Mouse (Mus musculus) neural tube, embryonic 14.5 days (tissue): ENCODE data around the gene Tbc1d22b. TPM values are rescaled to one million over a fixed set of nuclear protein-coding genes. Genes with fewer than 3 reads are reported as not detected.
A peak's percentile ranks its signal among the peaks of the same experiment; 100 is the strongest.
"Not testable (repeated sequence)": the region's sequence is repeated elsewhere in the genome, so short reads cannot be mapped to it uniquely, and the experiment has no call there.

Experiments used
- ATAC-seq: fragments of 200-750 bp; cut with Nextera tagmentation; 2 replicates; pipeline ENCODE4 v1.8.0; 2017; ENCODE audit warnings: low read depth, mild to moderate bottlenecking, moderate TSS enrichment, moderate library complexity
- H3K27ac ChIP-seq: fragments of 300-500 bp; sonication (generic); 2 replicates; pipeline ENCODE4 v1.5.1; 2014; ENCODE audit warnings: low read depth, mild to moderate bottlenecking, control low read depth, low read length, moderate library complexity, mixed read lengths
- H3K27me3 ChIP-seq: fragments of 300-500 bp; sonication (generic); 2 replicates; pipeline ENCODE4 v1.6.1; 2014; ENCODE audit warnings: low read length; ENCODE audit not compliant: control insufficient read depth, insufficient read depth
- H3K36me3 ChIP-seq: fragments of 300-500 bp; sonication (generic); 2 replicates; pipeline ENCODE4 v1.6.1; 2014; ENCODE audit warnings: low read length, mixed read lengths; ENCODE audit not compliant: control insufficient read depth, insufficient read depth
- H3K4me1 ChIP-seq: fragments of 300-500 bp; sonication (generic); 2 replicates; pipeline ENCODE4 v1.6.1; 2014; ENCODE audit warnings: low read length; ENCODE audit not compliant: control insufficient read depth, insufficient read depth
- H3K4me2 ChIP-seq: fragments of 300-500 bp; sonication (generic); 2 replicates; pipeline ENCODE4 v1.6.1; 2014; ENCODE audit warnings: mild to moderate bottlenecking, low read depth, low read length, control low read depth
- H3K4me3 ChIP-seq: fragments of 300-500 bp; sonication (generic); 2 replicates; pipeline ENCODE4 v1.5.1; 2014; ENCODE audit warnings: low read depth, low read length, control low read depth, mixed read lengths
- H3K9ac ChIP-seq: fragments of 300-500 bp; sonication (generic); replicated peaks from 2 replicates; pipeline ENCODE4 v1.6.1; 2014; ENCODE audit warnings: low read depth, mild to moderate bottlenecking, control low read depth, low read length, mixed read lengths
- H3K9me3 ChIP-seq: fragments of 300-500 bp; sonication (generic); 2 replicates; pipeline ENCODE4 v1.6.1; 2016; ENCODE audit warnings: low read length; ENCODE audit not compliant: control insufficient read depth
- WGBS: fragments of 180-500 bp; shearing (Covaris S2); extraction: QIAGEN DNeasy Blood & Tissue Kit; methylation state at CpG from one replicate; pipeline ENCODE4 v1.1.7; 2014; 5-methylcytosine and 5-hydroxymethylcytosine counted together
- polyA plus RNA-seq: library from polyadenylated mRNA; unstranded; fragments of >200 nt; fragmentation: Nextera tagmentation; extraction: Ambion mirVana; gene quantifications from 2 replicates; pipeline ENCODE4 v1.2.1, GENCODE M21; 2014

The Tbc1d22b gene
- polyA plus RNA-seq, 1 experiment from 2014 or later: 26.5 TPM

- Histone ChIP-seq H3K4me2 (no peak overlapping the region), H3K27ac (no peak overlapping the region), H3K36me3 (peaks cover 17% of the 10 kb centered on the region), H3K9ac (no peak overlapping the region), H3K4me3 (no peak overlapping the region), H3K9me3 (no peaks in the 10 kb centered on the region), H3K27me3 (no peaks in the 10 kb centered on the region), H3K4me1 (no peaks in the 10 kb centered on the region)
- WGBS: 94% methylated on average over 14 of the region's 14 CpGs
- no peak for ATAC-seq
Observed at GRCm38 (mm10) chr17:29599051-29599450, 49.5 kb downstream of the Tbc1d22b start.

GRCm38 (mm10) chr17:29599537-29599936 lies 50.0 kb downstream of the Tbc1d22b start:
- no peak for ATAC-seq
- H3K4me3 ChIP-seq: no peak overlapping the region
- H3K9ac ChIP-seq: 0 out of 2 replicates have a peak overlapping the region, but pooled peaks have one; percentile 21
- no peak overlapping the region for H3K27ac ChIP-seq
- H3K4me1 ChIP-seq: no peaks in the 10 kb centered on the region
- H3K9me3 ChIP-seq: no peaks in the 10 kb centered on the region
- H3K27me3 ChIP-seq: no peaks in the 10 kb centered on the region
- 90% methylated on average over 8 of the region's 8 CpGs for WGBS
- H3K36me3 ChIP-seq: peaks cover 17% of the 10 kb centered on the region
- H3K4me2 ChIP-seq: no peak overlapping the region

DNA sequence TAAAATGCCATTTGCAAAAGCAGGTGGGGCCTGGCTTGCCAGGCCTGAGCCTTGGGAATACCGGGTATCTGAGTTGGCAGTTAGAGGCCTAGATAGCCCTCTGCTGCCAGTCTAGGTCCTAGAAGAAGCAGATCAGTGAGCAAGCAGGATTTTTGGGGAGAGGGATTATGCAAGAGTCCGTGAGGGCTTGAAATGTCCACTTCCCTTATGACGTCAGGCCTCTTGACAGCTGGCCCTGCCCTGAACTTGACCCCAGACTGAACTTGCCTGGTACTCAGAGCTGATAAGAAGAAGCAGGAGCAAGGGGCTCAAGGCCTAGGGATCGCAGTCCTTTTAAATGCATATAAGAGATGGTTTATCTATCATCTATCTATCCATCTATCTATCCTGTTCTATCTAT lies 51.8 kb downstream of the Tbc1d22b start:
- Histone ChIP-seq H3K9ac (no peak overlapping the region), H3K27ac (no peak overlapping the region), H3K4me3 (no peak overlapping the region), H3K36me3 (peaks cover 7% of the 10 kb centered on the region), H3K4me1 (no peaks in the 10 kb centered on the region), H3K9me3 (no peaks in the 10 kb centered on the region), H3K4me2 (no peak overlapping the region), H3K27me3 (no peaks in the 10 kb centered on the region)
- 77% methylated on average over 4 of the region's 4 CpGs for WGBS
- ATAC-seq: no peak

DNA sequence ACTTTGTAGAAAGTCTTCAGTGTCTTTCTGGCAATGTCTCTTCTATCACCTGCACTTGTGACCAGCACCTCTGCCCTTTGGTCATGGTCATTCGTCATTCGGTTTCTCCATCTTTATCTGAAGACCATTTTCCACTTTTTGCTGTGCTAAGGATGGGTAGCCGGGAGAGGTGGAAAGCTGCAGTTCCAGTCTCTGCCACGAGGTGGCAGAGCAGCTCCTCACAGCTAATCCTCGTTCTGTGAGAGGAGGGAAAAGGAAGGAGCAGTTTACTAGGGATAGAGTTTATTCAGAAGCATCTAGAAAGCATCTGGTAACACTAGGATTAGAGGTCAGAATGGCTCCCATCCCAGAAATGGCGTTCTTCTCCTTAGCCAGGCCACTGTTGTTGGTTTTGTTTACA lies 53.7 kb downstream of the Tbc1d22b start:
- peaks cover 7% of the 10 kb centered on the region for H3K36me3 ChIP-seq
- no peak overlapping the region for H3K27ac ChIP-seq
- 27% methylated on average over 6 of the region's 6 CpGs for WGBS
- no peaks in the 10 kb centered on the region for H3K4me1 ChIP-seq
- no peaks in the 10 kb centered on the region for H3K27me3 ChIP-seq
- no peak for ATAC-seq
- H3K9ac ChIP-seq: no peak overlapping the region
- H3K4me3 ChIP-seq: no peak overlapping the region
- no peak overlapping the region for H3K4me2 ChIP-seq
- no peaks in the 10 kb centered on the region for H3K9me3 ChIP-seq

GRCm38 (mm10) chr17:29613453-29613852 lies 63.9 kb downstream of the Tbc1d22b start:
- ATAC-seq, H3K27me3 ChIP-seq, H3K4me3 ChIP-seq, H3K27ac ChIP-seq, H3K36me3 ChIP-seq, H3K9ac ChIP-seq, H3K9me3 ChIP-seq, H3K4me2 ChIP-seq: not testable (repeated sequence)
- 88% methylated on average over 5 of the region's 5 CpGs for WGBS
- H3K4me1 ChIP-seq: peaks cover 19% of the 10 kb centered on the region

DNA sequence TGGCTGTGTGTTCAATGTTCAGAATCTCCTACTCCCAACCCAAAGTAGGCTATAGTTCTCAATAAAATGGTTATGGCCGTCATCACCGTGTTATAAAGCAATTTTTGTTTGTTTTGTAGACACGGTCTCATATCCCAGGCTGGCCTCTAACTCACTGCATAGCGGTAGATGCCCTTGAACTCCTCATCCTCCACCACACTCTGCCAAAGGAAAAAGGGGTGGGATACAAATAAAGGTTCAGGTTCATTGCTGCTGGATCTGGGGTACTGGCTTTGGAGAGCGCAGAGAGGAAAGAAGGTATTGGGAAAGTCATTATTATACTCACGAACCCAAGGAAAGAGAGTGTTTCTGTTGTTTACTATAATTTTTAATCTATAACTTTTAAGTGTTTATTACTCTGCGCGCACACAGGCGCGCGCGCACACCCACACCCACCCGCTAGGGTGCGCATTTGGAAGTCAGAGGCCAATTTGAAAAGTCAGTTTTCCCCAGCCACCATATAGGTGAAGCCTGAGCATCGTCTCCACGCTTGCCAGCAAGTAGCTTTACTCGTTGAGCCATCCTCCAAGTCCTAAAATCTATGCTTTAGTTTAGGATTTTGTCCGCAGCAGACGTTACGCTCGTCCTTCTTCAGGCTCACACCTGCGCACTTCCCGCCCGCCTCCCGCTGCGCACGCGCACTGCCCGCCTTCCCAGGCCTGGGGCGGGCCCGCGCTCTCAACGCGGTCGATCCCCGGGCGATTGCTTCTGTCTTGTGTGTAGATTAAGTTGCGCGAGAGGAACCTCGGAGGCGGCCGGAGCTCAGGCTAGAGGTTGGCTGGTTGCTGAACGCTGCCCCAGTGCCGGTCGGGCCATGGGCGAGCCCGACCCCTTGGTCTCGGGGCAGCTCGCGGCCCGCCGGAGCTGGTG lies 64.8 kb downstream of the Tbc1d22b start, which contains the start of the genes Rnf8 and Gm28043:
Gene Rnf8 (plus strand): TSS at position 676 of the 909 bp plus-strand sequence.
Gene Gm28043 (plus strand): TSS at position 762 of the 909 bp plus-strand sequence.
- Histone ChIP-seq H3K9me3 (no peaks in the 10 kb centered on the region), H3K4me2 (peak within 1 kb of the TSS; percentile 90), H3K27me3 (no peaks in the 10 kb centered on the region; the same call in 1 of the 2 replicates), H3K36me3 (no peaks in the 10 kb centered on the region), H3K4me3 (peak within 1 kb of the TSS; percentile 98), H3K9ac (peak within 1 kb of the TSS; percentile 96), H3K27ac (peak within 1 kb of the TSS; percentile 87), H3K4me1 (peaks cover 19% of the 10 kb centered on the region)
- peak; percentile 90 for ATAC-seq
- 2% methylated on average over 52 of the region's 52 CpGs for WGBS

GRCm38 (mm10) chr17:29615024-29615551 lies 65.5 kb downstream of the Tbc1d22b start:
- Histone ChIP-seq H3K4me1 (peaks cover 19% of the 10 kb centered on the region), H3K36me3 (no peaks in the 10 kb centered on the region), H3K27me3 (no peaks in the 10 kb centered on the region; the same call in 1 of the 2 replicates), H3K27ac (peak overlapping the region; percentile 87), H3K9ac (peak overlapping the region; percentile 96), H3K9me3 (no peaks in the 10 kb centered on the region), H3K4me2 (peak overlapping the region; percentile 90), H3K4me3 (peak overlapping the region; percentile 98)
- ATAC-seq: peak; percentile 64; the same call in 1 of the 2 replicates
- under 1% methylated on average over 43 of the region's 43 CpGs for WGBS

GRCm38 (mm10) chr17:29615616-29616015 lies 66.0 kb downstream of the Tbc1d22b start:
- Histone ChIP-seq H3K36me3 (no peaks in the 10 kb centered on the region), H3K4me3 (peak overlapping the region; percentile 98), H3K4me2 (peak overlapping the region; percentile 90), H3K9ac (peak overlapping the region; percentile 96), H3K9me3 (no peaks in the 10 kb centered on the region), H3K27ac (no peak overlapping the region), H3K4me1 (peaks cover 19% of the 10 kb centered on the region), H3K27me3 (no peaks in the 10 kb centered on the region; the same call in 1 of the 2 replicates)
- 8% methylated on average over 4 of the region's 4 CpGs for WGBS
- ATAC-seq: no peak

DNA sequence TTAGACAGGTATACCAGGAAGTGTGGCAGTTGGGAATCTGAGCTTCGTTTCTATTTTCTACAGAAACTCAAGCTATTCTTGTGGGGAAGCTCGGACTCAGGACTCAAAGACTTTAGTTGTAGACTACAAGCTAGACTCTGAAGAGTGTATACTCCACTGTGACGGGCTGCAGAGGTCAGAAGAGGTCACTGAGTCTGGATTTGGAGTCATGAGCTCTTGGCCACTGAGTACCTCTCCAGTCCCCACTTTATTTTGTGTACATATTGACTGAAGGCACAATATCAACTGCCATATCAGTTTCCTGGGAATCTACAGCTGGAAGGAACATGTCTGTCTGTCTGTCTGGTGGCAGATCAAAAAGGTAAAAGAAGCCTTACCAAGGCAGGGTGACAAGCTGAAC lies 69.6 kb downstream of the Tbc1d22b start:
- ATAC-seq: no peak
- no peak overlapping the region for H3K9ac ChIP-seq
- no peaks in the 10 kb centered on the region; the same call in 1 of the 2 replicates for H3K27me3 ChIP-seq
- H3K4me2 ChIP-seq: no peak overlapping the region
- H3K36me3 ChIP-seq: peaks cover 18% of the 10 kb centered on the region; the same call in 1 of the 2 replicates
- 93% methylated on average over 3 of the region's 3 CpGs for WGBS
- H3K4me1 ChIP-seq: peaks cover 19% of the 10 kb centered on the region
- no peaks in the 10 kb centered on the region for H3K9me3 ChIP-seq
- H3K4me3 ChIP-seq: no peak overlapping the region
- H3K27ac ChIP-seq: no peak overlapping the region
